Mouse (Mus musculus) stomach, embryonic 16.5 days (tissue): Measurements from ENCODE around the gene Lysmd1. TPM values are rescaled to one million over a fixed set of nuclear protein-coding genes. Genes with fewer than 3 reads are reported as not detected.

ENCODE experiments used
- ATAC-seq: fragments of 200-750 bp; cut with Nextera tagmentation; 2 replicates; pipeline ENCODE4 v1.8.0; 2017; ENCODE audit warnings: moderate number of reproducible peaks, moderate TSS enrichment; ENCODE audit not compliant: insufficient read depth, low FRiP score
- H3K27ac ChIP-seq: fragments of 300-500 bp; sonication (generic); 2 replicates; pipeline ENCODE4 v1.5.1; 2014; ENCODE audit warnings: low read length
- H3K27me3 ChIP-seq: fragments of 300-500 bp; sonication (generic); 2 replicates; pipeline ENCODE4 v1.6.1; 2014; ENCODE audit warnings: low read length, control low read depth, mixed read lengths; ENCODE audit not compliant: control insufficient read depth, insufficient read depth
- H3K36me3 ChIP-seq: fragments of 300-500 bp; sonication (generic); 2 replicates; pipeline ENCODE4 v1.6.1; 2014; ENCODE audit warnings: low read length; ENCODE audit not compliant: control insufficient read depth, insufficient read depth
- H3K4me1 ChIP-seq: fragments of 300-500 bp; sonication (generic); 2 replicates; pipeline ENCODE4 v1.6.1; 2014; ENCODE audit warnings: low read length, control low read depth, mixed read lengths; ENCODE audit not compliant: control insufficient read depth, insufficient read depth
- H3K4me2 ChIP-seq: fragments of 300-500 bp; sonication (generic); 2 replicates; pipeline ENCODE4 v1.6.1; 2014; ENCODE audit warnings: low read depth, low read length, mixed read lengths
- H3K4me3 ChIP-seq: fragments of 300-500 bp; sonication (generic); replicated peaks from 2 replicates; pipeline ENCODE4 v1.5.1; 2014; ENCODE audit warnings: mild to moderate bottlenecking, low read length
- H3K9ac ChIP-seq: fragments of 300-500 bp; sonication (generic); 2 replicates; pipeline ENCODE4 v1.6.1; 2014; ENCODE audit warnings: low read length
- H3K9me3 ChIP-seq: fragments of 300-500 bp; sonication (generic); replicated peaks from 2 replicates; pipeline ENCODE4 v1.6.1; 2016; ENCODE audit warnings: low read length, control low read depth; ENCODE audit not compliant: control insufficient read depth
- WGBS: fragments of 180-500 bp; shearing (Covaris S2); extraction: QIAGEN DNeasy Blood & Tissue Kit; methylation state at CpG from one replicate; pipeline ENCODE4 v1.1.7; 2014; 5-methylcytosine and 5-hydroxymethylcytosine counted together
- polyA plus RNA-seq: library from polyadenylated mRNA; unstranded; fragments of >200 nt; fragmentation: Nextera tagmentation; extraction: Ambion mirVana; gene quantifications from 2 replicates; pipeline ENCODE4 v1.2.1, GENCODE M21; 2015

Lysmd1 gene
- polyA plus RNA-seq, 1 experiment from 2014 or later: 13.7 TPM

DNA sequence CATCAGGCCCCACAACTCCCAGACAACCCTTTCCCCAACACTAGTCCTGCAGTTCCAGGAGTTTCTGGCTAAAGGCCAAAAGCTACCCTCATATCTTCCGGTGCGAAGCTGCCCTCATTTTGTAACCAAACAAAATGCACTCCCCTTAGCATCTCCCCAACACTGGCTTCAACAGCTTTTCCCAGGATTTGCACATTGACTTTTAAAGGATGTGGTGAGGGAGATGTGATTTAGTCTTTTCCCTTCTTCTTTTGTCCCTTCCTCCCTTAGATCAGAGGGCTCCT, 28.4 kb downstream of the Lysmd1 start:
- H3K36me3 ChIP-seq: no peaks in the 10 kb centered on the region
- H3K4me1 ChIP-seq: peaks cover 32% of the 10 kb centered on the region
- H3K4me2 ChIP-seq: peak overlapping the region; percentile 86
- WGBS: 36% methylated on average over 2 of the region's 2 CpGs
- ATAC-seq: no peak
- H3K9me3 ChIP-seq: no peaks in the 10 kb centered on the region
- peak overlapping the region; percentile 79 for H3K4me3 ChIP-seq
- peak overlapping the region; percentile 49; the same call in 1 of the 2 replicates for H3K27ac ChIP-seq
- 0 out of 2 replicates have a peak overlapping the region, but pooled peaks have one; percentile 81 for H3K9ac ChIP-seq
- H3K27me3 ChIP-seq: no peaks in the 10 kb centered on the region

DNA sequence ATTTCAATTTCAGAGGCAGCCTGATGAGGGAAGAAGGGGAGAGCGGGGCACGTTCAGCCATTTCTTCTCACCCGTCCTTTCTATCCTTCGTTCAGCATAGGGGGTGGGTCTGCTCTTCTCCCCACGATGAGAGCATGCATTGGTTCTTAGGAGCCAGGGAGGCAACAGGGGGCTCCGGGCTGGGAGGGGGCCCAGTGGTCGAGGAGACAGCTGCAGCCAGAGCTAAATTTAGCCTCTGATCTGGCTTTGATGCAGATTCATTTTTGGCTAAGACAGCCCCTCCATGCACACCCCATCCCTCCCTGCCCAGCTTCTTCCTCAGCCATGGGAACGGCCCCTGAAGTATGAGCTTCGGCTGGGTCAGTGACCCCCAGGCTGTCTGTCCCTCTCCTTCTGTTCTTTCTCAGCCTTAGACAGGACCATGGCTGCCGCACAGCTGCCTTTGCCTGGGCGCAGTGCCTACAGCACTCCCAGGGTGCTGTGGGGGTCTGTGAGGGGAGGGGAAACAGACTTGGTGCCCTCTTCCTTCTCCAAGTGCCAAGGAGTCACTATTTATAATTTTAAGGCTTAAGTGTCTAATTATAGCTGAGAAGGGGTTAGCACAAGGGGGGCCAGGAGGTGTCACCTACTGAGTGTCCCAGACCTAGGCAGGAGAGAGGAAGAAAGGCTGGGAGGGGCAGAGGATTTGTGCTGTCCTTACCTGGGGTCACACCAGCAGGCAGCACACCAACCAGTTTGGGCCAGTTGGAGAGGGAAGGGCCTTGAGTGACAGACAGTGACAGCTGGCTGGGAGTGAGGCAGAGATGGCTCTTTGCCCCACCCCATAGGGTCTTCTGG, 29.7 kb downstream of the Lysmd1 start:
- H3K9ac ChIP-seq: peak overlapping the region; percentile 1; the same call in 1 of the 2 replicates
- peaks cover 32% of the 10 kb centered on the region for H3K4me1 ChIP-seq
- peak overlapping the region; percentile 38; the same call in 1 of the 2 replicates for H3K27ac ChIP-seq
- H3K36me3 ChIP-seq: no peaks in the 10 kb centered on the region
- H3K9me3 ChIP-seq: no peaks in the 10 kb centered on the region
- 49% methylated on average over 11 of the region's 11 CpGs for WGBS
- no peaks in the 10 kb centered on the region for H3K27me3 ChIP-seq
- H3K4me3 ChIP-seq: no peak overlapping the region
- peak; percentile 14; the same call in 1 of the 2 replicates for ATAC-seq
- H3K4me2 ChIP-seq: peak overlapping the region; percentile 6

DNA sequence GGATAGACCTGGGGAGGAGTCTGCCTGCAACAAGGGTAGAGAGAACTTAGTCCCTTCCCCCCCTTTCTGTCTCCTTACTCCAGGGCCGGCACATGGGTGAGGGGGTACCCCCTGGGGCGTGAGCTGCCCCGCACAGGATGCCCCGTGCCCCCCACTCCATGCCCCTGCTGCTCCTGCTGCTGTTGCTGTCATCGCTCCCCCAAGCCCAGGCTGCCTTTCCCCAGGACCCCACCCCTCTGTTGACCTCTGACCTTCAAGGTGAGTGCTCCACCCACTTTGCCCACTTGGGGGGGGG, 30.3 kb downstream of the Lysmd1 start:
- H3K4me3 ChIP-seq: no peak overlapping the region
- no peaks in the 10 kb centered on the region for H3K9me3 ChIP-seq
- no peak overlapping the region for H3K4me2 ChIP-seq
- H3K27ac ChIP-seq: no peak overlapping the region
- H3K36me3 ChIP-seq: no peaks in the 10 kb centered on the region
- WGBS: 76% methylated on average over 5 of the region's 5 CpGs
- ATAC-seq: no peak
- peaks cover 32% of the 10 kb centered on the region for H3K4me1 ChIP-seq
- H3K27me3 ChIP-seq: no peaks in the 10 kb centered on the region
- no peak overlapping the region for H3K9ac ChIP-seq

DNA sequence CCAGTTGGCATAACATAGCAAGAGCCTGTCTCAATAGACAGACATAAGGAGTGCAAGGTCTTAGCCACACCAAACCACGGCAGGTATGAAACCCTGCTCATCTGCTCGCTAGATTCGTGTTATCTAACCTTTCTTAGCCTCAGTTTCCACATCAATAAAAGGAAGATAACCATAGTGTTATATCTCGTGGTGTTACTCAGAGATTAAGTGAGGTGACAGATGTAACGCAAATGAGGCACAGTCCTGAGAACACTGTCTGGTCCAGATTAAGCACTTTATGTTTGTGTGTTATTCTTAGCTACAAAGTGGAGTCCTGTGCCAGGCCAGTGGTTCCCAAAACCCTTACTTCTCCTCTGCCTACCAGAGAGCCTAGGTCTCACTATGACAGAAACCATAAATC, 31.0 kb downstream of the Lysmd1 start:
- no peaks in the 10 kb centered on the region for H3K27me3 ChIP-seq
- H3K4me2 ChIP-seq: no peak overlapping the region
- 76% methylated on average over 5 of the region's 5 CpGs for WGBS
- ATAC-seq: no peak
- no peak overlapping the region for H3K9ac ChIP-seq
- no peak overlapping the region for H3K27ac ChIP-seq
- H3K9me3 ChIP-seq: no peaks in the 10 kb centered on the region
- no peak overlapping the region for H3K4me3 ChIP-seq
- H3K36me3 ChIP-seq: no peaks in the 10 kb centered on the region
- H3K4me1 ChIP-seq: peaks cover 27% of the 10 kb centered on the region

DNA sequence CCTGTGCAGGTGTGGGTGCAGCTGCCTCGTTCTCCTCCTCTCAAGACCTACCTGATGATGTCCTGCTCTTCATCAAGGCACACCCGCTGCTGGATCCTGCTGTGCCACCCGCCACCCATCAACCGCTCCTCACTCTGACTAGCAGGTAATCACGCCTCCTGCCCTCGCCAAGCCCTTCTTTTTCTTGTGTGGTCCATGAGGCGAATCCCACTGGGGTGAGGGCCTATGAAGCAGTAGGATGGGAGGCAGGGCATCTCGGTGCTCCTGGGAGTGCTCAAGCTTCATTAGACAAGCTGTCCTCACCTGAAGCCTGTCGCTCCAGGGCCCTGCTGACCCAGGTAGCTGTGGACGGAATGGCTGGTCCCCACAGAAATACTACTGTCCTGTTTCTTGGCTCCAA, 36.1 kb downstream of the Lysmd1 start:
- WGBS: 91% methylated on average over 10 of the region's 10 CpGs
- Histone ChIP-seq H3K4me1 (peaks cover 13% of the 10 kb centered on the region; the same call in 1 of the 2 replicates), H3K27me3 (peaks cover 18% of the 10 kb centered on the region), H3K4me2 (no peak overlapping the region), H3K36me3 (peaks cover 10% of the 10 kb centered on the region; the same call in 1 of the 2 replicates), H3K9ac (no peak overlapping the region), H3K9me3 (no peaks in the 10 kb centered on the region), H3K4me3 (no peak overlapping the region), H3K27ac (no peak overlapping the region)
- ATAC-seq: no peak

DNA sequence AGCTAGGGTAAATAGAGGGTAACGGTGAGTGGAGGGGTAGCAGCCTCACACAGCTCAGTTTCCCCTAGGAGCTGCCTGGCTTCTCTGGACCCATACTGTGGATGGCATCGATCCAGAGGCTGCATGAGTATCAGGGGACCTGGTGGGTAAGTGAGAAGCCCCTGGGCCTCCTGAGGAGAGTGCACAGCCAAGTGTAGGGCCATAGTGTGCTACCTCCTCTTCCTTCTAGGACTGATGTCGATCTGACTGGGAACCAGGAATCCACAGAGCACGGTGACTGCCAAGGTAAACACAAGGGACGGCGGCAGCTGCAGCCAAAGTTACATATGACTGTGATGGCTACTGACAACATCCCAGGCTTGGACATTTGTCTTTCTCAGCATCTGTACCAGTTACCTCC, 37.2 kb downstream of the Lysmd1 start:
- Histone ChIP-seq H3K9ac (no peak overlapping the region), H3K4me2 (no peak overlapping the region), H3K27me3 (peaks cover 18% of the 10 kb centered on the region), H3K9me3 (no peaks in the 10 kb centered on the region), H3K27ac (no peak overlapping the region), H3K36me3 (peaks cover 10% of the 10 kb centered on the region; the same call in 1 of the 2 replicates), H3K4me3 (no peak overlapping the region), H3K4me1 (peaks cover 13% of the 10 kb centered on the region; the same call in 1 of the 2 replicates)
- no peak for ATAC-seq
- 69% methylated on average over 6 of the region's 6 CpGs for WGBS

DNA sequence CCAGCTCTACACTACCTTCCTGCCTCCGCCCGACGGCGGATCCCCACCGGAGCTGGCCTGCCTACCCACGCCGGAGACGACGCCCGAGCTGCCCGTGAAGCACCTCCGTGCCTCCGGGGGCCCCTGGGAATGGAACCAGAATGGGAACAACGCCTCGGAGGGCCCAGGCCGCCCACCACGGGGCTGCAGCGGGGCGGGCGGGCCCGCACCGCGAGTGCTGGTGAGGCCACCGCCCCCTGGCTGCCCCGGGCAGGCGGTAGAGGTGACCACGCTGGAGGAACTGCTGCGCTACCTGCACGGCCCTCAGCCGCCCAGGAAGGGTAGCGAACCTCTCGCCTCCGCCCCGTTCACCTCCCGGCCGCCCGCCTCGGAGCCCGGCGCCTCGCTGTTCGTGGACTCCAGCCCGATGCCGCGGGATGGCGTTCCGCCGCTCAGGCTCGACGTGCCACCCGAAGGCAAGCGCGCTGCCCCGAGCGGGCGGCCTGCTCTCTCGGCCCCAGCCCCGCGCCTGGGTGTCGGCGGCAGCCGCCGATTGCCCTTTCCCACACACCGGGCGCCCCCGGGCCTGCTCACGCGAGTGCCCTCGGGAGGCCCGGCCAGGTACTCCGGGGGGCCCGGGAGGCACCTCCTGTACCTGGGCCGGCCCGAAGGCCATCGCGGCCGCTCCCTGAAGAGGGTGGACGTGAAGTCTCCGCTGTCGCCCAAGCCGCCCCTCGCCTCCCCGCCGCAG, 38.8 kb downstream of the Lysmd1 start:
- 34% methylated on average over 77 of the region's 84 CpGs for WGBS
- H3K9me3 ChIP-seq: no peaks in the 10 kb centered on the region
- H3K4me1 ChIP-seq: peaks cover 13% of the 10 kb centered on the region; the same call in 1 of the 2 replicates
- peaks cover 10% of the 10 kb centered on the region; the same call in 1 of the 2 replicates for H3K36me3 ChIP-seq
- H3K27me3 ChIP-seq: peaks cover 18% of the 10 kb centered on the region
- peak overlapping the region; percentile 56 for H3K4me2 ChIP-seq
- ATAC-seq: no peak
- H3K4me3 ChIP-seq: peak overlapping the region; percentile 32
- H3K9ac ChIP-seq: peak overlapping the region; percentile 59; the same call in 1 of the 2 replicates
- H3K27ac ChIP-seq: no peak overlapping the region

DNA sequence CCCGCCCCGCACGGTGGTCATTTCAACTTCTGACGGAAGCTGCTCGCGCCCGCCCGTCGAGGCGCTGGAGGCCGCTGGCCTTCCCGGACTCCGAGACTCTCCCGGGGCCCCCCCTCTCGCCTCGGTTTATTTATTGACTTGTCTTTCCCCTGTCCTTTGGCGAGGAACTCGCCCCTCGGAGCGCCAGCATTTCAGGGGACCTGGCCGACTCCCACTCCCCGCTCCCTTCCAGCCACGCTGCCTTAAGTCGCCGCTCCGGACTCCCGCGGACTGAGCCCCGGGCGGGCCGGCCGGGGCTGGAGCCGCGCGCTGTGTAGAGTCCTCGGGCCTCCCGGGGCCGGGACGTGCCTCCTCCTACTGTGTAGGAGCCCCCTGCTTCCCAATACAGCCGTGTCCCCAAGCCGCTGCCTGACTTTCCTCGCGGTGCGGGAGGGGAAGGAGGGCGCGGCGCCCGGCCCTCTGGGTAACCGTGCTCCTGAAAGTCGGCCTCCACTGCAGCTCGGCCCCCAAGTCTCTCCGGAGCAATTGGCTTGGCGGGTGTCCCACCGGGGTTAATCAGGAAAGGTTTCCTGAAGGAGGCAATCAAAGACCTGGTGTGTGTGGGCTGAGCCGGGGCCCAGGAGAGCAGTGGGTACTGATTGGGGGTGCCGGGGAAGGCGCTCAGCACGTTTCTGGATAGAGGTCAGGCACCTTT, 39.5 kb downstream of the Lysmd1 start:
- Histone ChIP-seq H3K36me3 (peaks cover 10% of the 10 kb centered on the region; the same call in 1 of the 2 replicates), H3K4me2 (peak overlapping the region; percentile 56), H3K27me3 (peaks cover 18% of the 10 kb centered on the region), H3K9me3 (no peaks in the 10 kb centered on the region), H3K4me1 (peaks cover 13% of the 10 kb centered on the region; the same call in 1 of the 2 replicates), H3K9ac (peak overlapping the region; percentile 59), H3K27ac (no peak overlapping the region), H3K4me3 (peak overlapping the region; percentile 32)
- peak; percentile 11; the same call in 1 of the 2 replicates for ATAC-seq
- WGBS: 20% methylated on average over 58 of the region's 58 CpGs
